Mouse (Mus musculus) heart, embryonic 10.5 days (tissue): ENCODE measurements at regions not wholly inside any gene's neighbourhood (a gene's known extent, or its start where the extent isn't known, plus 50 kb on each side); places are given as distances from the start of the nearest gene placed in this dataset.

ENCODE experiments used
- DNase-seq: peaks from one replicate; pipeline ENCODE4 v3.0.0-alpha.2; 2017; ENCODE audit warnings: low spot score
- H3K27ac ChIP-seq: fragments of 300-500 bp; sonication (generic); 2 replicates; pipeline ENCODE4 v1.5.1; 2016; ENCODE audit warnings: mild to moderate bottlenecking
- H3K27me3 ChIP-seq: fragments of 300-500 bp; sonication (generic); 2 replicates; pipeline ENCODE4 v1.6.1; 2016; ENCODE audit warnings: mild to moderate bottlenecking; ENCODE audit not compliant: poor library complexity, insufficient read depth, severe bottlenecking
- H3K36me3 ChIP-seq: fragments of 300-500 bp; sonication (generic); 2 replicates; pipeline ENCODE4 v1.6.1; 2016; ENCODE audit warnings: mild to moderate bottlenecking, moderate library complexity
- H3K4me1 ChIP-seq: fragments of 300-500 bp; sonication (generic); 2 replicates; pipeline ENCODE4 v1.6.1; 2016; ENCODE audit warnings: mild to moderate bottlenecking
- H3K4me3 ChIP-seq: fragments of 300-500 bp; sonication (generic); 2 replicates; pipeline ENCODE4 v1.5.1; 2016; ENCODE audit warnings: mild to moderate bottlenecking, moderate library complexity
- H3K9me3 ChIP-seq: fragments of 300-500 bp; sonication (generic); 2 replicates; pipeline ENCODE4 v1.6.1; 2016; ENCODE audit warnings: mild to moderate bottlenecking, moderate library complexity
- WGBS: fragments of 180-500 bp; shearing (Covaris S2); methylation state at CpG from one replicate; pipeline ENCODE4 v1.1.7; 2016; 5-methylcytosine and 5-hydroxymethylcytosine counted together

- no peaks in the 10 kb centered on the region for H3K27me3 ChIP-seq
- H3K9me3 ChIP-seq, result no peaks in the 10 kb centered on the region
- no peaks in the 10 kb centered on the region for H3K4me1 ChIP-seq
- WGBS, result 75% methylated on average over 11 of the region's 11 CpGs
- H3K27ac ChIP-seq, result no peak overlapping the region
- no peak for DNase-seq
- H3K36me3 ChIP-seq, result no peaks in the 10 kb centered on the region
- no peak overlapping the region for H3K4me3 ChIP-seq
Observed at GRCm38 (mm10) chr13:52448902-52449301, 82.2 kb downstream of the Diras2 start.

DNA sequence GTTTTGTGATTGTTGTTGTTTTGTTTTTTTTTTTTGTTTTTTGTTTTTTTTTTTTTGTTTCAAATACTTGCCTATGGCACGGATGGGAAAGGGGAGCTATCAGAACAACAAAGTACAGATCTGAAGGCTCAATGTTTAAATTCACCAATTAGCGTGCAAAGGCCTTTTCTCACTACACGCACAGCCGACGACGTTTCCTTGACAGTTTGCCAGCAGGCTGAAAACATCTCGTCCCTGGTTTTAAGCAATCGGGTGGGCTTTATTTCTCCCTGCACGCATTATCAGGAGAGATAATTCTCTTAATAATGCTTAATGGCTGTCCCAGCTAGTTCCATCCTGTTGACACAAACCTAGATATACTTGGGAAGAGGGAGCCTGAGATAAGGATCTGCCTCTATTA is 79.6 kb downstream of the Diras2 start:
- WGBS, result 59% methylated on average over 9 of the region's 9 CpGs
- Histone ChIP-seq H3K4me1 (peaks cover 6% of the 10 kb centered on the region; the same call in 1 of the 2 replicates), H3K27ac (no peak overlapping the region), H3K36me3 (no peaks in the 10 kb centered on the region), H3K9me3 (no peaks in the 10 kb centered on the region), H3K4me3 (no peak overlapping the region), H3K27me3 (no peaks in the 10 kb centered on the region)
- DNase-seq, result no peak

DNA sequence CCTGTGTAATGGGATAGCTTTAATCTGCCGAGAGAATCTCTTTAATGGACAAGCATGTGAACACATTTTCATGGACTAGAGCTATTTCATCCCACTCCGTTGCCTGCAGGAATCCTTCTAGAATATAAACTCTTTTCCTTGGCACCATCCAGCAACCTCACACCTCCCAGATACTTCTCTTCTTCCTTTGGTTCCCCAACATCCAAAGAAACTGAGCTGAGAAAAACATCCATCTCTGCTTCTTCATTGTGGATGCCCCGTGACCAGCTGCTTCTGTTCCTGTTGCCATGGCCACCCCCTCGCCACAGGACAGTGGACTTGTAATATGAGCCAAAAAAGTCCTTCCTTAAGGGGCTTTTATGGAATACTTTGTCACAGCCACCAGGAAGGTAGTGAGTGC is 78.8 kb downstream of the Diras2 start:
- H3K4me1 ChIP-seq, result peaks cover 6% of the 10 kb centered on the region; the same call in 1 of the 2 replicates
- 69% methylated on average over 4 of the region's 4 CpGs for WGBS
- no peak for DNase-seq
- no peaks in the 10 kb centered on the region for H3K27me3 ChIP-seq
- H3K4me3 ChIP-seq, result no peak overlapping the region
- no peaks in the 10 kb centered on the region for H3K36me3 ChIP-seq
- H3K27ac ChIP-seq, result no peak overlapping the region
- no peaks in the 10 kb centered on the region for H3K9me3 ChIP-seq
